Mouse (Mus musculus): Measurements from ENCODE around the gene Kcnmb1.

GRCm38 (mm10) chr11:33923031-33923430, 39.8 kb upstream of the Kcnmb1 start:
- TF ChIP-seq POLR2A (IDR thresholded peaks at IDR 0.05; ENCODE audit: borderline replicate concordance, extremely low read depth, low read depth, low read length) (no peak), CTCF (IDR thresholded peaks at IDR 0.05; ENCODE audit: insufficient read depth, low read length) (no peak)

All from lung, adult 2 months (tissue).